Mouse (Mus musculus): ENCODE data around the gene Trim17. TPM values are rescaled to one million over a fixed set of nuclear protein-coding genes. Genes with fewer than 3 reads are reported as not detected.

Trim17 gene
- polyA plus RNA-seq, 1 experiment from 2014 or later: 0.89 TPM

- Histone ChIP-seq H3K4me3 (replicated peaks) (no peak overlapping the region), H3K36me3 (replicated peaks) (peaks cover 34% of the 10 kb centered on the region), H3K27ac (no peak overlapping the region), H3K9ac (no peak overlapping the region), H3K4me1 (0 out of 2 replicates have a peak, but pooled peaks cover 8% of the 10 kb centered on the region), H3K4me2 (no peak overlapping the region), H3K9me3 (no peaks in the 10 kb centered on the region), H3K27me3 (no peaks in the 10 kb centered on the region)
- no peak for ATAC-seq (ENCODE audit: low FRiP score)
- WGBS: 77% methylated on average over 4 of the region's 4 CpGs
These were observed 25.4 kb upstream of the Trim17 start for GRCm38 (mm10) chr11:58929055-58929454.

GRCm38 (mm10) chr11:58929641-58930040, 24.8 kb upstream of the Trim17 start:
- H3K36me3 ChIP-seq (replicated peaks): peaks cover 40% of the 10 kb centered on the region
- H3K4me3 ChIP-seq (replicated peaks): no peak overlapping the region
- no peak overlapping the region for H3K4me2 ChIP-seq
- H3K27ac ChIP-seq: no peak overlapping the region
- H3K9me3 ChIP-seq: no peaks in the 10 kb centered on the region
- no peak for ATAC-seq (ENCODE audit: low FRiP score)
- no peaks in the 10 kb centered on the region for H3K27me3 ChIP-seq
- H3K9ac ChIP-seq: no peak overlapping the region
- WGBS: 66% methylated on average over 3 of the region's 3 CpGs
- 0 out of 2 replicates have a peak, but pooled peaks cover 8% of the 10 kb centered on the region for H3K4me1 ChIP-seq

- Histone ChIP-seq H3K4me2 (no peak overlapping the region), H3K9ac (no peak overlapping the region), H3K27ac (no peak overlapping the region), H3K27me3 (no peaks in the 10 kb centered on the region), H3K9me3 (no peaks in the 10 kb centered on the region), H3K4me1 (0 out of 2 replicates have a peak, but pooled peaks cover 8% of the 10 kb centered on the region), H3K4me3 (replicated peaks) (no peak overlapping the region), H3K36me3 (replicated peaks) (peaks cover 44% of the 10 kb centered on the region)
- no peak for ATAC-seq (ENCODE audit: low FRiP score)
- 93% methylated on average over 3 of the region's 3 CpGs for WGBS
These were observed 24.2 kb upstream of the Trim17 start for GRCm38 (mm10) chr11:58930254-58930653.

- Histone ChIP-seq H3K27me3 (no peaks in the 10 kb centered on the region), H3K9me3 (no peaks in the 10 kb centered on the region), H3K4me1 (peaks cover 17% of the 10 kb centered on the region), H3K27ac (no peak overlapping the region), H3K36me3 (replicated peaks) (peaks cover 54% of the 10 kb centered on the region), H3K4me2 (no peak overlapping the region), H3K4me3 (replicated peaks) (no peak overlapping the region), H3K9ac (no peak overlapping the region)
- WGBS: 87% methylated on average over 4 of the region's 4 CpGs
- no peak for ATAC-seq (ENCODE audit: low FRiP score)
These were observed 22.9 kb upstream of the Trim17 start for GRCm38 (mm10) chr11:58931576-58931975.

GRCm38 (mm10) chr11:58937909-58938308, 16.6 kb upstream of the Trim17 start:
- H3K9me3 ChIP-seq: no peaks in the 10 kb centered on the region
- H3K9ac ChIP-seq: peak overlapping the region; percentile 99
- H3K36me3 ChIP-seq (replicated peaks): peaks cover 36% of the 10 kb centered on the region
- H3K27ac ChIP-seq: peak overlapping the region; percentile 97
- peak overlapping the region; percentile 84 for H3K4me2 ChIP-seq
- H3K27me3 ChIP-seq: no peaks in the 10 kb centered on the region
- peaks cover 29% of the 10 kb centered on the region for H3K4me1 ChIP-seq
- ATAC-seq (ENCODE audit: low FRiP score): peak; percentile 17
- H3K4me3 ChIP-seq (replicated peaks): peak overlapping the region; percentile 98
- WGBS: 0% methylated on average over 13 of the region's 13 CpGs

GRCm38 (mm10) chr11:58938322-58939087, 16.0 kb upstream of the Trim17 start, which contains the start of gene Rnf187:
Gene Rnf187 (minus strand): TSS chr11:58938916.
- H3K4me2 ChIP-seq: peak within 1 kb of the TSS; percentile 84
- peak within 1 kb of the TSS; percentile 97 for H3K27ac ChIP-seq
- peaks cover 29% of the 10 kb centered on the region for H3K4me1 ChIP-seq
- H3K27me3 ChIP-seq: peaks cover 4% of the 10 kb centered on the region; the same call in 1 of the 2 replicates
- H3K9ac ChIP-seq: peak within 1 kb of the TSS; percentile 99
- ATAC-seq (ENCODE audit: low FRiP score): peak; percentile 99
- H3K4me3 ChIP-seq (replicated peaks): peak within 1 kb of the TSS; percentile 98
- no peaks in the 10 kb centered on the region for H3K9me3 ChIP-seq
- peaks cover 30% of the 10 kb centered on the region for H3K36me3 ChIP-seq (replicated peaks)
- WGBS: under 1% methylated on average over 94 of the region's 95 CpGs

- peaks cover 7% of the 10 kb centered on the region; the same call in 1 of the 2 replicates for H3K27me3 ChIP-seq
- H3K9me3 ChIP-seq: no peaks in the 10 kb centered on the region
- H3K4me2 ChIP-seq: peak overlapping the region; percentile 84
- peak overlapping the region; percentile 97 for H3K27ac ChIP-seq
- H3K9ac ChIP-seq: peak overlapping the region; percentile 99
- peaks cover 24% of the 10 kb centered on the region for H3K36me3 ChIP-seq (replicated peaks)
- 14% methylated on average over 6 of the region's 6 CpGs for WGBS
- no peak for ATAC-seq (ENCODE audit: low FRiP score)
- peak overlapping the region; percentile 98 for H3K4me3 ChIP-seq (replicated peaks)
- H3K4me1 ChIP-seq: peaks cover 29% of the 10 kb centered on the region
These were observed 15.4 kb upstream of the Trim17 start for GRCm38 (mm10) chr11:58939088-58939439.

GRCm38 (mm10) chr11:58944136-58944535, 10.3 kb upstream of the Trim17 start:
- Histone ChIP-seq H3K36me3 (replicated peaks) (no peaks in the 10 kb centered on the region), H3K27ac (no peak overlapping the region), H3K4me3 (replicated peaks) (no peak overlapping the region), H3K27me3 (peaks cover 7% of the 10 kb centered on the region; the same call in 1 of the 2 replicates), H3K4me2 (no peak overlapping the region), H3K9ac (no peak overlapping the region), H3K4me1 (peaks cover 16% of the 10 kb centered on the region), H3K9me3 (no peaks in the 10 kb centered on the region)
- ATAC-seq (ENCODE audit: low FRiP score): no peak
- WGBS: 81% methylated on average over 5 of the region's 5 CpGs

GRCm38 (mm10) chr11:58947306-58947705, 7.2 kb upstream of the Trim17 start:
- H3K9ac ChIP-seq: peak overlapping the region; percentile 68; the same call in 1 of the 2 replicates
- 80% methylated on average over 3 of the region's 3 CpGs for WGBS
- H3K27me3 ChIP-seq: peaks cover 7% of the 10 kb centered on the region; the same call in 1 of the 2 replicates
- no peaks in the 10 kb centered on the region for H3K9me3 ChIP-seq
- H3K36me3 ChIP-seq (replicated peaks): no peaks in the 10 kb centered on the region
- peak overlapping the region; percentile 71 for H3K4me2 ChIP-seq
- ATAC-seq (ENCODE audit: low FRiP score): no peak
- H3K27ac ChIP-seq: peak overlapping the region; percentile 99
- H3K4me3 ChIP-seq (replicated peaks): no peak overlapping the region
- peaks cover 25% of the 10 kb centered on the region for H3K4me1 ChIP-seq

GRCm38 (mm10) chr11:58947798-58948528, 6.5 kb upstream of the Trim17 start:
- peak; percentile 61 for ATAC-seq (ENCODE audit: low FRiP score)
- peak overlapping the region; percentile 71 for H3K4me2 ChIP-seq
- 13% methylated on average over 23 of the region's 23 CpGs for whole genome bisulfite sequencing
- H3K4me1 ChIP-seq: peaks cover 28% of the 10 kb centered on the region
- H3K36me3 ChIP-seq (replicated peaks): no peaks in the 10 kb centered on the region
- peaks cover 7% of the 10 kb centered on the region; the same call in 1 of the 2 replicates for H3K27me3 ChIP-seq
- H3K4me3 ChIP-seq (replicated peaks): peak overlapping the region; percentile 64
- peak overlapping the region; percentile 99 for H3K27ac ChIP-seq
- peak overlapping the region; percentile 68 for H3K9ac ChIP-seq
- H3K9me3 ChIP-seq: no peaks in the 10 kb centered on the region

GRCm38 (mm10) chr11:58948542-58949479, 5.7 kb upstream of the Trim17 start, which contains the start of gene Hist3h2ba:
Gene Hist3h2ba (plus strand): TSS chr11:58948920.
- peak within 1 kb of the TSS; percentile 91 for H3K9ac ChIP-seq
- H3K4me3 ChIP-seq (replicated peaks): peak within 1 kb of the TSS; percentile 64
- H3K4me1 ChIP-seq: peaks cover 35% of the 10 kb centered on the region
- under 1% methylated on average over 48 of the region's 48 CpGs for WGBS
- no peaks in the 10 kb centered on the region for H3K36me3 ChIP-seq (replicated peaks)
- H3K27me3 ChIP-seq: peaks cover under 1% of the 10 kb centered on the region; the same call in 1 of the 2 replicates
- no peaks in the 10 kb centered on the region for H3K9me3 ChIP-seq
- peak within 1 kb of the TSS; percentile 71 for H3K4me2 ChIP-seq
- peak within 1 kb of the TSS; percentile 99 for H3K27ac ChIP-seq
- ATAC-seq (ENCODE audit: low FRiP score): peak; percentile 91
